Mouse (Mus musculus) inflammation-experienced regulatory T-cells, adult 6 months (primary cell): ENCODE data around the gene Abcd2. TPM values are rescaled to one million over a fixed set of nuclear protein-coding genes. Genes with fewer than 3 reads are reported as not detected.
A peak's percentile ranks its signal among the peaks of the same experiment; 100 is the strongest.

Experiments used
- ATAC-seq: one replicate; pipeline ENCODE4 v1.8.0; 2017
- polyA plus RNA-seq, 3 experiments: library from polyadenylated mRNA; unstranded; fragments of 100-300 nt; shearing (Covaris generic); gene quantifications; one replicate each; pipeline ENCODE4 v1.2.1; 2017

Abcd2 gene
- polyA plus RNA-seq, result under 1 TPM in 1 of 3 experiments, not detected in 2; 0.15 TPM

DNA sequence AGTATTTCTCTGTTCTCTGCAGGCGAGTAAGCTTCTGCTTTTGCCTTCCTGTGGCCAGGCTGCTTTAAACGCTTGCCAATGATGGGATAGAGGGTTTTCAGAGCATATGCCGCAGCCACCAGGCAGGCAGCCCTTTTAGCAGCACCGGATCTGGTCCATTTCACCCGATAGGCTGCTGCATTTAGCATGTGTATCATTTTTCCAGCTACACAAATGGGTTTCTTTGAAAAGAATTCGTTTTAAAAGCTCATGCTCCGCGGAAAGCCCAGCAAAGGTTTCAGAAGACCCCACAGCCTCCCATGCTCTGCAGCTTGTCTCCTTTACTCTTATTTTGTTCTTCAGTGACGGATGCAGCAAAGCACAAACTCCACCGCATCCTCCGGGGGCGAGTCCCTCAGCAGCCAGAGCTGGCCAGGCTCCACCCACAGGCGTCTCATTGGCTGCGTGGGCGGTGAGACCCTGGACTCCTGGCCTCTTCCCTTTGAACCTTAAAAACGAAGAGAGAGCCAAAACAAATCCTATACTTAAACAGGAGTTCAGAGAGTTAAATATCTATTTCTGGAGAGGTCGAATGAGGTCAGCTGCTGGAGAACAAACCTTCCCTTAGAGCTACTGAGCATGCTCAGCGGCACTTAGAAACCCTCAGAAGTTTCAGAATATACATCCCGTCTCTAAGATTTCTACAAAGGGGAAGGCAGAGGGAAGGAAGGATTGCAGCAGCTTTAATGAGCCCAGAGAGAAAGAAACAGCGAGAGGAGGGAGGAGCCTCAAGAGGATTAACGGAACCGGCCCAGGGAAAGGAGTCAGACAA lies at the start of gene Abcd2:
Gene Abcd2 (minus strand): TSS at position 388 of the 811 bp plus-strand sequence.
- ATAC-seq, result no peak

DNA sequence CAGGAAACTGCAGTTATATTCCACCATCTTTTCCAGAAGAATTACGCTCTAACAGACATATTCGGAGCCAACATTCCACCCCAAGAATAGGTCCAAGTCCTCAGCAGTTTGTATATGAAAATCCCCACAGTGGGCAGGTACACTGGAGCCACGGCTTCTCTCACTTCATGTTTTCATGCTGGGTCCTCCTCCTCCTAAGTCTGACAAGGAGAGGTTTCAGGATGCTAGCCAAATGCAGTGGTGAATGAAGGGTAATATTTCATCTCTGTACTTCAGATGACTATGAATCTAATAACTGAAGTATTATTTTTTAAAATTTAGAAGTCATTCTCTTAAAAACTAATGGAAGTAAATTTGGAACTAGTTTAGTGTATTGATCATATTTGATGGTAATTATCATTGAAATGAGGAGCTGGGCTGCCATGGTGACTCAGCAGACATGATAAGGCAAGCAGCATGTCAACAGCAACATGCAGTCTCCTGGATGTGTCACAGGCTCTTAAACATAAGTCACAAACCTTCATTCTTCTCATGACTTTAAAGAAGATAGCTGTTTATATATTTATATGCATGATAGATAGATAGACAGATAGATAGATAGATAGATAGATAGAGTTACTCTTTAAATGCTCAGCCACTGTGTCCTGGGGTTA lies 49.2 kb upstream of the Abcd2 start:
- no peak for ATAC-seq

DNA sequence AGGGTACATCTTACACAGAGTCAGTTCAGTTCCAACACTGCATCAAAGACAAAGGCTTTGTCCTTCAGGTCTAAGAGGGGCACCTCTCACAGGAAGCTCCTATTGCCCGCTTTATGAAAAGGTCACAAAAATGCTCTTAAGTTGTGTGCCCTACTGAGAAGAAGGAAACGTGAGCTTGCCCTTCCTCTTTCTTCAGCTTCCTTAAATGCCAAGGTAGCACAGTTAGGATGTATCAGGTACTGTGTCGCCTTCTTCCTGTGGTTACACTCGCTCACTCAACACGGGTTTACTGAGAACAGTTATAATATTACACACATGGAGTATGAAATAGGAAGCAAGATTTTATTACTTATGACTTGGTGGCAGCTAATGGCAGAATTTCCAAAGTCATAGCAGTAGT lies 45.7 kb upstream of the Abcd2 start:
- ATAC-seq, result no peak

DNA sequence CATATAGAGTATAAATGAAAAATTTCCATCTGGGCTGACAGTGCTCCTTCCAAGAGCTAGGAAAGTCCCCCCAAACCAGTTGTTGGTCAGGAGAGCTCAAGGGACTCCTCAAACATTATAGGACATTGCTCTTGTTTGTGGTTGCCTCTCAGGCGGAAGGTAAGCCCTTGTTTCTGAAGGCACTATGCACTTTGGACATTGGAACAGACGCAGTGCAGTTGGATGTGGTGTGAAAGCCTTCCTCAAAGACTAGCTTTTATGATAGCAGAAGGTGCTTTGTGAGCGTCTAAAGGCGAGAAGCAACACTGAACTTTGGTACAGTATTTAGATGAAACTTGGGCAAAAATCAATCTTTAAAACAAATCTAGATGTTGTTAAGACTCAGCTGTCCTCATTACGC lies 14.9 kb upstream of the Abcd2 start:
- ATAC-seq, result no peak

DNA sequence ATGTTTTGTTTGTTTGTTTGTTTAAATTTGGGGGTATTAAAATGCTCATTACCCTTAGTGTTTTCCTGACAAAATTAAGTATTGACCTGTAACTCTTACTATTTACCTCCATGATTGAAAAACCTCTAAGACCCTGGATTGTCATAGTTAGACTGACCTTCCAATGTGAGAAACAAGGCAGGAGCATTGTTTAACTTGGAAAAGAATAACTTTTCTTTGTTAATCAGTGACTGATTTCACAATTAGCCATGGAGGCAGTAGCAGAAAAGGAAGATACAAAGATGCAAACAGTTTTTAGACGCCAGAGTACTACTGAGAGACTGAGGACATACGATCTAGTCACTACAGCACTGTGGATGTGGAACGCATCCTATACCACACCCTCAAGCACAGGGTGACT lies 11.9 kb upstream of the Abcd2 start:
- ATAC-seq, result no peak

DNA sequence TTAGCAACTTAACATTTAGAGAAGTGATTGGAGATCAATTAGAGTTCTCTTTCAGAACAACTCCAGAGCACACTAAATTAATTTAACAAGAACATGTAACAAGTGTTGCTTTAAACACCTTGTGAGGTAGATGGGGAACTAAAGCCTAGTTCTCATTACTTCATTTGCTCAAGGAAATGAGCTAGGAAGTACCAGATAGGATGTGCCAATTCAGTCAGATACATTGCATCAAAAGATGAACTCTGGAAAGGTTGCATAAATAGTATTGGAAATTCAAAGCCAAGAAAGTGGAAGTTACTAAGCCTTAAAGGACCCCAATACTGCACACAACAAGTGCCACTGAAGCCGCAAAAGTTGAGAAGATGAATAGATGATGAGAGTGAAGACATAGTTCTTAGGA lies 10.9 kb upstream of the Abcd2 start:
- ATAC-seq, result no peak

DNA sequence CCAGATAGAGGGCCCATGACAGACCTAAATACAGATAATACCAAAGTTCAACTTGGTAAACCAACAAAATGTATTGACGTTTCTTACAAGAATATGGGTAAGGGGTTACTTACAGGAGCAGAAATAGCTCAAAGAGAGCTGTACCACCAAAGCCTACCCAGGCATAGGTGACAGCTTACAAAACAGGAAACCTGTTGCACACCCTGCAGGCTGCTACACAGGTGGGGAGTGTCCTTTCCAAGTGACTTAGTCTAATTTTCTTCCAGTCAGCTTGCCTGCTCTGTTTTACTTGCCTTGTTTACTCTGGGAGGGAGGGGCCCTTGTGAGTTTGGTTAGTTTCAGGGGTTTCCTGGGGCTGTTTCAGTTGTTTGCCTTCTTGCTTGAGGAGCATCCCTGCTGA lies 9.2 kb upstream of the Abcd2 start:
- ATAC-seq, result no peak

DNA sequence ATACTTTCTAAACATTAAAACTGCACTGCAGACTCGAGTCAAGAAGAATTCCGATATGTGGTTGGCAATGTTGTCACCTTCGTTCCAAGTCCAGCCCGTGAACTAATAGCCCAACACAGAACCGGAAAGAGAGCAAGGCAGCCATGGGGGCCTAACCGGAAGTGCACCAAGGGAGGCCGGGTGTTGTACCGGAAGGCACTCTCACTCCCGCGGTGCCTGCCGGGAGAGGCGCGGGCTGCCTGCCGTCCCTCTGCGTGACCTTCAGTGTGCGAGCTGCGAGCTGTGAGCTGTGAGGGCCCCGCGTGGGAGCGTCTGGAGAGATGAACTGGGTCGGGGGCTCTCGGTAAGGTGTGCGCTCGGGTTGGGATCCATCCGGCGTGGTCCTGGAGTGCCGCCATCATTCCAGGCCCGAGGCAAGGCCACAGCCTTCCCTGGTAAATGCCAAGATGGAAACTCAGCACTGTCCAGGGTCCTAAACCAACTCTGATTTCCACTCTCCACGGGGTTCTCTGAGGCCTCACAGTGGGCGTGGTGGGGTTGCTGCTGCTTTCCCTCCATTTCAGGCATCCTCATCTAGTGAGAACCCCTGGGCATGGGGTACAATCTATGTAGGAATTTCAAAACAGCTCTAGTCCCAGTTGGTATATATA lies 7.8 kb upstream of the Abcd2 start, which contains the start of gene CN725425:
Gene CN725425 (plus strand): TSS at position 239 of the 650 bp plus-strand sequence.
- ATAC-seq, result no peak

DNA sequence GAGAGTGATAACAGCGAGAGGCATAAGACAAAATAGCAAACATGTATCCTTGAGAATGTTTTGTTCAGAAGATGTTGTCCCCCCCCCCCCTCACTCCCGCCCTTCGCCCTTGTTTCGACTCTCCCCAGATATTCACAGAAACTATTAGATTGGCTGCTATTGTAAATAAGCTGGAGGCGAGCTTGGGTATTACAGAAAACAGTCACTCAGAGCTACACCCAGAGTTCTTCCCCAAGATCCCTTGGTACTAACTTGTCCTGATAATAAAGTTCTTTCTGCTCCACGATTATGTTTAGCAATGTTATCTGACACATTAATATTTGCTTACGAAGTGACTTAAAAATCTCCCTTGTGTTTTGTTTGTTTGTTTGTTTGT lies 612 bp upstream of the Abcd2 start:
- ATAC-seq, result no peak

DNA sequence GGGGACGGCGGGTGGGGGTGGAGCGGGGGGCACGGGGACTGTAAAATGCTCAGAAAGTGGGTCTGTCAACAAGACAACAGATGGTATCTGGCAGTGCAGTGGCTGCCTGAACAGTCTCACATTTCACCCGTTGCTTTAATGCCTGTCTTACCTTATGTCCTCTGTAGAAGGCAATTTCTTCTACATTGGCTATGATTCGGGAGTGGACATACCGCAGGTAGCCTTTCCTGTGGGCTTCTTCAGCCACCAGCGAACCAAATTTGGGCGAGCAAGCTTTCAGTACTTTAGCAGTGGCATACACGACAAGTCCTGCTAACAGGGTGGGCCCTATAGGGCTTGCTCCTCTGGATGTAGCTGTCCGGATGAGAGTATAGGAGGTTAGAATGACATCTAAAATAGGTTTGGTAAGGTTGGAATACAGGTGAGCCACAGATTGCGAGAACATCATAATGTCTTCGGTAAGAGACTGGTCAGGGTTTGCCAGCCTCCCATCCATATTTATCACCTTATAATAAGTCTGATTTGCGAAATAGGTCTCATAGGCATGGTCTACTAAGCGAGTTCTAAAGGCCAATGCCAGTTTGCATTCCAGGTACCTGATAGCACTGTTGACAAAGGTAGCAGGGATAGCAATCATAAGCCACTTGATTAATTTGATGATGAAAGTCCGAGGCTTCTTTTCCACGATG lies 936 bp downstream of the Abcd2 start:
- no peak for ATAC-seq

DNA sequence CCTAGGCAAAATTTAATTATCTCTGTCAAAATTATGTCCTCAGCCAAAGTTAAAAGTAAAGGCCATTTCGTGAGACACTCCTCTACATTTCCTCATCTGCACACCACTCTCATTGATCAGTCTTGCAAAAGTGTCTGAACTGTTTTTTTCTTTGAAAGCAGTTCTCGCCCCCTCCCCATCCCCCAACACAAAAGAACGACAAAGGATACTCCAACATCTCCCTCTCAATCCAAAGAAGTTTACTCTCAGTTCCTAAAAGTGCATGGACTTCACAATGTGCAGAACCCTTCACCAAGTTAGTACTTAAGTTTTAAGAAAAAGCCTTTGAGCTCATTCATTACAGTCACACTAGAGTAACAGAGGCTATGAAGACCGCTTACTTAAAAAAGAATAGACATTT lies 1.6 kb downstream of the Abcd2 start:
- no peak for ATAC-seq

DNA sequence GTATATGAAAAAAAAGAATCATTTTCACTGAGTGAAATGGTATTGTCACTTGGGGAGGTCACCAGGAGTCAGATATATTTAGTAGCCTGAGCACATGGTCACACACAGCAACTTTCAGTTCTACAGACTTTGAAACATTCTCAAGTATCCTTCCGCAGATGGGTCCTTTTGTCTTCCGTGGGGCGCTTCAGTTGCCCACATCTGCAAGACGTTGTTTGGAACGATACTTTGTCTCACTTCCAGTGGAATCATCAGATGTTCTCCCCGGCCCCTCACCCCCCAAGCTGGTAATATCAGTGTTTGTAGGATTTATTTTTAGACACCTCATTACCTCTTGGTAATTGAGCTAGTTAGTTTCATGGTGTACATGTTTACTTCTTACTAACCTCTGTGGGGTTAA lies 5.2 kb downstream of the Abcd2 start:
- ATAC-seq, result no peak

DNA sequence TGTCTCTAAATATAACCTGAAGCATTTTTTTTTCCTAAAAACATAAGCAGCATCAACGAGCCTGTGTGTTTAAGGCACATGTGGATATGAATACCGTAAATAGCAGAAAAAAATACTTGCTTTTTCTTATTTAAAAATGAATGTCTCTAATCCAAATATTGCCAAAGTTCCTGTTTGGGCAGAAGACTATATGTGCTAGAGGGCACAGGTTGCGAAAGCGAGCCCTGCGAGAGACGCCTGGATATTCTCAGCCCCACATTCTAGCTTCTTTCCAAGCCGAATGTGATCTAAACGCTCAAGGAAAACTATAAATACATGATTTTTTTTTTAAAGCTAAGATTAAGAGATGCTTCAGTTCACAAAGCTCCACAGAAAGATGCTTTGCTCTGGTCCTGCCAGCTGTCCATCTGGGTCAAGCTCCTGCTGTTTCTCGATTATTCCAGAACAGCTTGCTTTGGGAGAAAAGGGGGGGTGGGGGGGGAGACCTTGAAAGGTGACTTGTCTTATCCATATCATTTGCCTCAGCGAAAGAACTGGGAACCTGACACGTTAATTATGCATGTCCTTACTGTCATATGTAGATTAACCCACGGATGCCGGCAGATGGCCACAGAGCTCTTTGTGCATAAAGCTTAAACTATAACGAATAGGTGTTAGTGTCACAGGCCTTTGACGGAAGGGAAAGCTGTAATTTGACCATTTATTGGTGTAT lies 11.5 kb downstream of the Abcd2 start:
- no peak for ATAC-seq

DNA sequence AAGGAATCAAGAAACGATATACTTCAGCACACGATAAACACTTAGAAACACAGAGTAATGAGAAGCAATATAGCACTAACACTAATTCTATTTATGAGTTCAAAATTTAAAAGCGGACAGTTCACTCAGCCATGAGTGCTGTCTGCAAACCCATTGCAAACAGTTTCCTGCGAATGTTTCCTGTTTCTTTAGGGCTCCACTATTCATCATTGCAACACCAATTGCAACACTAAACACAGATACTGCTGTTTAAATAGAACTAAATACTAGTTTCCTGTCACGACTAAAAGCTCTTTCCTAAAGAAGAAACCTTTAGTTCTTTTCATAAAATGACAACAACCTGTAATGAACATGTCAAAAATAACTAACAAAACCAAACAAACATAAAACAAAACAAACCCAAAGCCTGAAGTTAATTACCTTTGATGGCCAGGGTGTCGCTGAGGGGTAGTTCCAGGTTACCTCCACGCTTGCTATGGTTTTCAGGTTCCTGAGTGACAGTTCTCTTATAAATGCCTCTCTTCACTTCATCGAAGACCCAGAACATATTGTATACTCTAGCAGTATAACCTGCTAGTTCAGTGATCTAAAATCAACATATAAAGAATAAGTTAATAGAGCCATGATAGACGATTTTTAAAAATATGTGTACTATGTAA lies 12.8 kb downstream of the Abcd2 start:
- no peak for ATAC-seq

DNA sequence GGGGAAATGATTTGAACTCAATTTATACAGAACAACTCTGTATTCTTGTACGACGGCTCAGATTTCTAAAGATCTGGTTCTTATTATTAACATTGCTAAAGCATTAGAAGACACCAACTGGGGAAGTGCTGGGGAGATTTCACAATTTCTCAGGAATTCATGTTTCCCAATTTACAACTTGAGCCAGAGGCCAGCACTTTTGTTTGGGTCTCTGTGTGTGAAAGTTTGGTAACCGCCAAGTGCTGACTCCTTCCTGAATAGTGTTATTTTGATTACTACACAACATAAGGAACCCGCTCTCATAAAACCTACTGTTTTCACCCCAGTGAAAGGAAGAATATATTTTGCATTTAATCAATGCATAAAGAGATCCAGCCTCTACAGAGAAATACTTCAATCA lies 19.4 kb downstream of the Abcd2 start:
- no peak for ATAC-seq

DNA sequence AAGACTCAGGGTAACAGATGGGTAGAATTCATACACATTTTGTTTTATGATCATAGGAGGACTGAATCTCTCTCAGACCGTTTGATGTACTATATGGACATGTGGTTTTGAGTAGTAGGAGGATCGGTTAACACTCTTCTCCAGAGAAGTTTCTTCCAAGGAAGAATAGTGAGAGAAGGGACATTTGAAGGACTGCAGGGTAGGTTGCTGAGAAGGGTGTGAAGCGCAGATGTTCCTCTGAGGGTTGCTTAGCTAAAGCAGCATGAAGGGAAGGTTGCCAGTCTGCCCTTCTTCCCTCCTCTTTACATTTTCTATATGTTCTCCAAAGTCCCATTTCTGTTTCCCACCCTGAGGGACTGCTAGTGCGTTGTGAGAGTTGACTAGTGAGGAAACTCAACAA lies 20.3 kb downstream of the Abcd2 start:
- no peak for ATAC-seq

DNA sequence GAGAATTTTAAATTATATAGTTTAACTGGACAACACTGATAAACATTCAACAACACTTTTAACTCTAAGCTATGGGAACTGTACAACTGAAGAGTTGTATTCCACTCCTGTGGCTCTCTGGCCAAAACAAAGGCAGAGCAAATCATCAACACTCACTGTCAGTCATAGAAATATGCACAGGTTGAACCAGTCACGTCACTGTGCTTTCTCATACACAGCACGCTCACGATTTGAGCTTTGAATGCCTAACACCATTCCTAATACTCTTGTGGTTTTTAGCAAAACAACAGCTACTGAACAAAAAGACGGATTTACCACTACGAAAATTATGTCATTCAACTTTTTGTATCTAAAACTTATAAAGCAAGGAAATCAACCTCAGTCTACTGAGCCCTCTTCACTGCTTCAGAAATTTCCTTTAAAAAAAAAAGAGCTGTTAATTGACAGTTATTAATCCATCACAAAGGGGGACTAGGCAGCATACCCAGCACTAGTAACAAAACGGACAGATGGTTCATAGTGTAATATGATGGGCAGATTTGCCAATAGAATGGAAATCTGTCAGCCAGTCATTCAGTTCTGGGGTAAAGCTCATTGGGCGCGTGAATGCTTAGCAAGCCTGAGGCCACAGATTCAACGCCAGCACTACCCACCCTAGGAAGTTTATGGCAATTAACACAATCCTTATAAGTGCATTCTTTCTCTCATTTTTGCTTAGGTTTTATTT lies 20.8 kb downstream of the Abcd2 start:
- no peak for ATAC-seq

DNA sequence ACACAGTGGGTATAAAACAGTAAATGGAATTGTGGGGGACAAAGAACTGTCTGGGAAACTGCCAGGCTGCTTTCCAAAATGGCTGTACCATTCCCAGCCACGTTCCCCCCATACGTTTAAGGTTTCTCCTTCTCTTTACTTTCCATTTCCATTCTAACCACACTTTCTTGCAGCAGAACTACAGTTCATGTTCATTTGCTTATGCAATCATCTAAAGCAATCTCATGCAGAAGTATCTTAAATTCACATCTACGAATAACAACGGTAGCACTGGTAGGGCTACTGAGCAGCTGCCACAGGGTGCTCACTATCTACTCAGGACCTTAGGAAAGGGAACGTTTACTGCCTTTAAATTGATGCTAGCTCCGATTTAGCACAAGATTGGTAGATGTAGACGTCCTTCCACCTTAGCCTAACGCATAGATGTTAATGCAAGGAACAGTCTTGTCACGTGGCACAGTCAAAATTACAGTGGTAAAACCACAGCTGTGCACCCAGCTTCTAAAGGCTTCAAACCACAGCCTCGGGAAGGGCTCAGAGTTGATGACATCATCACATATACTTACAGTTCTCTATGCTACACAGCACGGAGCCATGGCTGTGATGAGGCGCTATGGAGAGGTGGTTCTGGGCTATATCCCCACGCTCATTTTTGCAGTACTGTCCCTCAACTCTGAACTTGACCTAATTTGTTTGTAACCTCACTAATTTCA lies 23.6 kb downstream of the Abcd2 start:
- ATAC-seq, result peak; percentile 58

DNA sequence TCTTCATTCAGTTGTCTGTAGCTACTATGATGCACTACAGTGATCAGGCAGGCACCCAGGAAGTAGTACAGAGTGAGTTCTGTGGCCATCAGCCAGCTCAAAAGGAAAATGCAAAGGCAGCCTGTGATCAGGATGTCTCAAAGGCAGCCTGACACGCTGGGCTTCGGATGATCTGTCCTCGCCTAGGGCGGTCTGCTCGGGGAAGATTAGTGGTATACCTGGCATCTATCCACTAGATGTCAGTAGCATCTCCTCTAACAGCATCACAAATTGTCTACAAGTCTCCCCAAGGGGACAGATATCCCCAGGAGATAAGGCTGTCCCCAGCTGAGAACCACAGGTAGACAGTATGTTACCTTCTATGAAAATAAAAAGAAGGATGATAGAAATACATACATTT lies 26.6 kb downstream of the Abcd2 start:
- ATAC-seq, result no peak

DNA sequence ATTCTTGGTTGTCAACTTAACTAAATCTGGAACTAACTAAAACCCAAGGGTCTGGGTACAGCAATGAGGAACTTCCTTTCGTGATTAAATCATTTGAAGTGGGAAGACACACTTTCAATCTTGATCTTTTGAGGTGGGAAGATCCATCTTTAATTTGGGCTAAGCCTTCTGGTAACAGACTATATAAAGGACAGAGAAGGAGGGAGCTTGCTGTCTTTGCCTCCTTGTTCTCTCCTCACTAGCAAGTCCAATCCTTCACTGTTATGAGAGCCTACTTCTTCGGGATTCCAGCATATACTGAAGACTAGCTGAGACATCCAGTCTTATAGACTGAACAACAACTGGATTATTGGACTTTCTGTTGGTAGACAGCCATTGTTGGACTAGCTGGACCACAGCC lies 28.1 kb downstream of the Abcd2 start:
- ATAC-seq, result no peak

DNA sequence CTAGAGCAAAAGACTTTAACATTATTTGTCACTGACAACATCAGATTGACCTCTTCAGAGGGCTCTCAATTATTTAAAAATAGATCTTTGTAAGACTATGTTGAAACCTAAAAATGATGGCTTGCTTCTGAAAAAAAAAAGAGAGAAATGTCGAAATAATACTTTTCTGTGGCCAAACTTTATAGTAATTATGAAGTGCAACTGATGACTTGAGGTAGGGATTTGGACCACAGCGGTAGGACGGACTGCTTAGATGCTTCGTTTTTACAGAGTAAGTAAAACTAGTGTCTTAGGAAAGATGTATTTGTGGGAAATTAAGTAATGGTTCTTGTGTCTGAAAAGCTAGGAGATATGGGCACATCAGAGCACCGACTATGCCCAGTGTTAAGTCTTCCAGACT lies 30.4 kb downstream of the Abcd2 start:
- no peak for ATAC-seq
